Mouse (Mus musculus): ENCODE measurements around the gene 2810408A11Rik.
"Not testable (repeated sequence)": the region's sequence is repeated elsewhere in the genome, so short reads cannot be mapped to it uniquely, and the experiment has no call there.

2810408A11Rik gene

DNA sequence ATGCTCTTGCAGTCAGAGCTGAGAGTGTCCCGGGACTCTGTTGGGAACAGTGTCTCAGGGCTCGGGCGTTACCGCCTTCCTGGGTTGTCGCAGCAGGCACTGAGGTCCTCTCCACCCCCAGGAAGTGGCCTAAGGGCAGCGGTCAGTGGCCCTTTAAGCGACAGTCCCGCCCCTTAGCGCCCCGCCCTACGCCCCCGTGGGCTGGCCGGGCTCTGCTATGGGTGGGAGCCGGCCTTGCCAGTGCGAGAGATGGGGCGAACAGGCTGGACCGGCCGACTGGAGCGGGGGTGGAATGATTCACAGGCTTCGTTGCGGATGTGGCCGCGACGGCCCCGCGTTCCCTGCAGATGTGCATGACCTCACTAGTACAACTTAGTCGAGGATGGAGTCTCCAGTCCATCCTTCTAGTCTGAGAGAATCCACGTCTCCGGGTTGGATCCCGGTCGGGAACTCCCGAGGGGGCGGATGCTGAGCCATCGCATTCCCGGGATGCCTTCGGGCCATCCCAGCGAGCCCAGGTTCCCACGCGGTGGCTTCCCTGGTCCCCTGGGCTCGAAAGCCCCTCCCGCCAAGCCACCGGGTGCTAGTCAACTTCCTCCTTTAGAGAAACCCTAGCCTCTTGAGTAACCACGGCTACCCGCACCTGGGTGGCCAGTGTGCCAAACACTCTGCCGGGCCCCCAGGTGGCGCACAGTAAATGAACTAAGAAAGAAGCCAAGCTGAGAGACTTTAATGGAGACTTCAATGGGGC lies 19.8 kb downstream of the 2810408A11Rik start, which contains the start of gene Kctd11:
TSS of gene Kctd11 (minus strand) at position 554 of the 751 bp plus-strand sequence.
- in situ Hi-C loops (cut with MboI, MseI), result no loop called here

DNA sequence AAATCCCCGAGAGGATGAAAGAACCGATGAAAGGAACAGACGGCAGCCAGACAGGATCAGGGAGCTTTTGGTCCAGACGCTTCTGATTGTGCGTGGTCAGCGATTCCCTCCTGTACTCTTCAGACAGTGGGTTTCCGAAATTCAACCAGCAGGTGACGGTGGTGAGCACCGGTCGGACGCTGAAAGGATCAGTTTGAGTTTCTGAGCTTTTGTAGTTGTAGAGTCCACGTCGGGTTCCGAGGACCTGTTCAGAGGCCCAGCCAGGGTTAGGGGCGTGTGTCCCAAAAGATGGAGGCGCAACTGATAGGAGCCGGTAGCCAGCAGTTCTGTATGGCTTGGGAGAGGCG lies 20.3 kb downstream of the 2810408A11Rik start:
- in situ Hi-C loops (cut with MboI, MseI), result no loop called here

DNA sequence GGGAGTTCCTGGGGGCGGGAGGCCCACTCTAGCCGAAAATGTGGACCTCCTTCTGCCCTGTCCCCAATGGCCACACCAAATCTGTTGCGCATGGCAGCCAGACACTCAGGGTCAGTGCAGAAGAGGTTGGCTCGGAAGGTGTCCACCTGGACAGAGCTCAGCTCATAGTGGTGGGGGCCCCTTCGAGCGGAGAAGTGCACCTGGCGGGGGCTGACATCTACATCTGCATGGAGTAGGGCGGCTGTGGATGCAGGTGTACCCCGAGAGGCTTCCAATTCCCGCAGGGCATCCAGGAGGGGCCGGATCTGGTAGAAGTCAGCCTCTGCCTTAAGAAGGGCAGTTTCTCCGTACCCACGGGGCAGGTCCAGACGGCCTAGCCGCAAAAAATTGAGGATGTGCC lies 21.1 kb downstream of the 2810408A11Rik start:
- in situ Hi-C loops (cut with MboI, MseI), result loop anchor here (5.0 kb wide), 2 partner anchors 72 to 152 kb away; partner anchors contain the start of gene Tmem102

DNA sequence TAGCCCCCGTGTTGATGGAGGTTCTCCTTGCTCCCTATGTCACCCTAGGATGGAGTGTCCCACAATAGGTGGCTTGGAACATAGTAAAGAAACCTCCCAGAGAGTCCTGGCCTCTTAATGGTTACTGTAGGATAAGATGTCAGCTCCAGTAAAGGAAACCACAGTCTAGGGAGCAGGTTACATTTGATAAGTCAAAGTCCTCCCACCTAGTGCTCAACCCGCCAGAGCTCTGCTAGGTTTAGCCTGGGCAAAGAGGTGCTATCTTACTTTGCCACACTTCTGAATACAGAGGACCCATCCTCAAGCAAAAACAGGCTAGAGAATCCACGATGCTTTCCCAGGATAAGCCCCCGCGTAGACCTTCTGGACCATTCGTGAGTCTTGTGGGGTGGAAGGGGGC lies 21.8 kb downstream of the 2810408A11Rik start:
- in situ Hi-C loops (cut with MboI, MseI), result loop anchor here (5.0 kb wide), 2 partner anchors 72 to 152 kb away; partner anchors contain the start of gene Tmem102

DNA sequence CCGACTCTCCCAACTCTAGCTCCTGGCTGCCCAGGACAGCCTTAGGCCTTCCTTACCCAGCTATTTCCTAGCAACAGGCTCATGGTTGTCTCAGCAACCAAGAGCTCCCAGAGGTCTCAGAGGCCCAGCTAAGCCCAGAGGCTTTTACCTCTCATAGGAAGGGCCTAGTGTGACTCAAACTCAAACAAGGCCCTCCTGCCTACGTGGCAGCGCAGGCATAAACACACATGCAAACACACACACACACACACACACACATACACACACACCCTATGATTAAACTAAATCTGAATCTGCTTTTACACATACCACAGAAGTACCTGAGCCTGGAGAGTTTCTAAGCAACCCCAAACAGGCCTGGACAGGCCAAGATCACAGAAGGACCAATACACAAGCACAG lies 22.4 kb downstream of the 2810408A11Rik start:
- in situ Hi-C loops (cut with MboI, MseI), result loop anchor here (5.0 kb wide), 2 partner anchors 71 to 151 kb away; partner anchors contain the start of gene Tmem102

DNA sequence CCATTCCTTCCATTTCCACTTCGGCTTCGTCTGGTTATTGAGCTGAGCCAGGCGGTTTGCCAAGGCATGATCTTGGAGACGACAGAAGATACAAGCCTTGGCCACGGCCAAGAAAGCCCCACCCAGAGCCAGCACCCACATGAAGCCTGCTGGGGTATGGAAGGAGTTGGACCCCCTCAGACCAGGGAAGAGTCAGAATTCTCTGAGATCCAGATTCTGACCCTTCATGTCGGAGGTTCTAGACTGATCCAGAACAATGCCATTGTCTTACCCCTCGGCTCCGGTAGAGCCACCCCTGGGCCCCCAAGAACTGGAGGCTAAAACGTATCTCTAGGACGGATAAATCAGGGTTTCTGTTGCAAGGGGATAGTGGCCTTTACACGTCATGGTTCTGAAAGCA lies 22.9 kb downstream of the 2810408A11Rik start, which contains the start of gene Tmem95:
TSS of gene Tmem95 (minus strand) at position 141 of the 400 bp plus-strand sequence.
- in situ Hi-C loops (cut with MboI, MseI), result loop anchor here (5.0 kb wide), 2 partner anchors 71 to 151 kb away; partner anchors contain the start of gene Tmem102

DNA sequence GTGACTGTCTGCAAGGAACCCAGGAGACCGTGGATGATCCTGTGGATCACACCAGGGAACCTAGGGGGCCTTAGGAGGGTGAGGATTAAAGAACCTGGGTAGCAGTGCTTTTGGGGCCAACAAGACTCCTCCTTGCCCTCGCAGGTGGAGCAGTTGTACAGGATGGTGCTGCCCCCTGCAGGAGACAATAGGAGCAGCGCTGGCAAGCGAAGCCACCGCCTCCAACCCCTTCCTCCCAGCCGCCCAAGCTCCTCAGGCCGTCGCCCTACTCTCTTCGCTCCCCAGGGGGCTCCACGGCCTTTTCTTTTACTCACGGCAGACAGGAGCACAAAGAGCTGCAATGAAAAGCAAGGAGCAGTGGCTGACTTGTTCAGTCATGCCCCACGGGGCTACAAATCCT lies 23.9 kb downstream of the 2810408A11Rik start:
- in situ Hi-C loops (cut with MboI, MseI), result loop anchor here (5.0 kb wide), 2 partner anchors 70 to 150 kb away; partner anchors contain the start of gene Tmem102

DNA sequence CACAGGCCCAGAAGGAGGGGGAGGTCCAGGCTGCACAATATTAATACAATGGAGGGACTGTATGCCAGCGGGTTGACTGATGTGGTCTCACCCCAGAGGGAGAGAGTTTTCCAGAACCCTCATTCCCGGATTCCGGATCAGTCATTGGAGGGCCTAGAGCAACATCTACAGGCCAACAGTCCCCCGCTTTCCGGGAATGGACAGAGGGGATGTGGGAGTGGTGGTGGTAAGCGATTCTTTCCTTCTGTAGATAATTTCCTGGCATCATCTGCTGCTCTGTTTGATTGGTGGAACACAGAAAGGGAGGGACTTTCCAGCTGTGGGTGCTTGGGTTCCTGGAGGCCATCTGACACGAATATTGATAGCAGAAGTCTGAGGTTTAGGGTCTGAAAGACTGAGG lies 24.6 kb downstream of the 2810408A11Rik start:
- in situ Hi-C loops (cut with MboI, MseI), result loop anchor here (5.0 kb wide), 2 partner anchors 69 to 149 kb away; partner anchors contain the start of gene Tmem102

DNA sequence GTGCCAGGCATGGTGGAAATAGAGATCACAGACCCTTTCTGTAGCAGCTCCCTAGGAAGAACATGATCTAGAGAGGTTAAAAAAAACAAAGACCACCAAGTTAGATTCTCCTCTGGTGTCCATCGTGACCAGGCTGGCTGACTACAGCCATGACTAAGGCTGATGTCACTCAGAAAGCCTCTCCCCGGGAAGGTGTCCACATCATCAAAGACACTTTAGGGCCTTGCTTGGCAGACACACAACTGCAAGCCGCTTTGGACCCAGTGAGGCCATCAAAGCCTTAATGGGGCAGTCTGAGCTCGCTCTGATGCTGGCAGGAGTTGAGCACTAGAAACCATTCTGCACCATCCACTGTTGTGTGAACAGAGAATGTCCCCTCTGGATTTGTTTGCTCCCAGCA lies 28.3 kb downstream of the 2810408A11Rik start:
- in situ Hi-C loops (cut with MboI, MseI), result no loop called here

DNA sequence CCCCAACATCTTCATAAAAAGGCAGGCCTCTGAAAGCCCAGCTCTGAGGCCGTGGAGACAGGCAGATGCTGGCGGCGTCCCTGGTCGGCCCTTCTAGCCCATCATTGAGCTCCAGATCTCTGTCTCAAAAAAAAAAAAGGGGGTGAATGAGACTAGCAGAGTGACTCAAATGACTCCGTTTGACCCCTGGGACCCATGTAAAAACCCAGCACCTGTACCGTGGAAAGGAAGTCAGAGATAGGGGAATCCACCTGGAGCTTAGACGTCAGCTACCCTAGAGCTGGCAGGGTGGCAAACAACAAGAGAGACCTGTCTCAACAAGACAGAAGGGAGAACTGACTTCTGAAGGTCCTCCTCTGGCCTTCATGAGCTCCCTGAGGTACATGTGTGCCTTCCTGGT lies 29.0 kb downstream of the 2810408A11Rik start:
- in situ Hi-C loops (cut with MboI, MseI), result no loop called here

DNA sequence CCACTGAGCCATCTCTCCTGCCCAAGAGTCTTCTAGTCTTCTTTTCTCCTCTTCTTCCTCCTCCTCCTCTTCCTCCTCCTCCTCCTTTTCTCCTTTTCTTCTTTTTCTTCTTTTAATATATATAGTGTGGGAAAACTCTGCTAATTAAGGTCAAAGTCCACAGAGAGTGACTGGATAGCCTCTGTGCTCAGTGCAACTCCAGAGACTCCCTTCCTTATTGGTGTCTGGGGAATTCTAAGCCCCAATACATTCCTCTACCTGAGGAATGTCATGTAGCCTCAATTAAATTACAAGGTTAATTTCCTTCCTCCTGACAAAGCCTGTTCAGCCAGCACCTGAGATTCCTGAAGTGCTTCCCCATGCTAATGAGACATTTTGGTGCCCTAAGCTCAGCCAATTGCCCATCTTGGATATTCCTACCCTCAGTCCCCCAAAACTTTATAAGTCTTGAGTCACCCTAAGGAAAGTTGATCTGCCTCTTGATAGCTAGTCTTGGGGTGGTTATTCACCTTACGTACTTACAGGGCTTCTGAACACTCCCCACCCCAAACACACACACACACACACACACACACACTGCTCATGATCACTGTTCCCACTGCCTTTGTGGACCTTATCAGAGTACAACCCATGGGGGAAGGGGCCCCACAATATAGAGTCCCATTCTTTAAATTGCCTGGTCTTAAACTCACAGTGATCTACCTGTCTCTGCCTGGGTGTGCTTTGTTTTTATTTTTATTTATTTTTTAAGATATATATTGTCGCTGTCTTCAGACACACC lies 30.3 kb downstream of the 2810408A11Rik start:
- in situ Hi-C loops (cut with MboI, MseI), result no loop called here

DNA sequence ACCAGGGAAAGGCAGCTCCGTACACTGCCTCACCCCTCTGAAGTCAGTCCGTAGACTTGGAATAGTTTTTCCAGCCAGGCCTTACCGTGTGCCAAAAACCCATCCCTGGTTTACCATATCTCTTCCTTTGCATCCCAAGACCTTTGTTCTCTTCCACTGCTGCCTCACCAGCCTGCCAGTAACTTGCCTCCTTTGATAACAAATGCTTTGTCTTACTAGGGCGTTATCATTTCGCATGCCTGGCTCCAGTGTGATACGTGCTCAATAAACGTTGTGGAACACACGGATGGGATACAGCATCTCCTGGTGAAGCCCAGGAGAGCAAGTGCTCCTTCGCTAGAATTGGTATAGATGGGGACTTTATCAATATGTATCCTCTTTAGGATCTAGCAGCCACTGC lies 33.5 kb downstream of the 2810408A11Rik start:
- in situ Hi-C loops (cut with MboI, MseI), result no loop called here

DNA sequence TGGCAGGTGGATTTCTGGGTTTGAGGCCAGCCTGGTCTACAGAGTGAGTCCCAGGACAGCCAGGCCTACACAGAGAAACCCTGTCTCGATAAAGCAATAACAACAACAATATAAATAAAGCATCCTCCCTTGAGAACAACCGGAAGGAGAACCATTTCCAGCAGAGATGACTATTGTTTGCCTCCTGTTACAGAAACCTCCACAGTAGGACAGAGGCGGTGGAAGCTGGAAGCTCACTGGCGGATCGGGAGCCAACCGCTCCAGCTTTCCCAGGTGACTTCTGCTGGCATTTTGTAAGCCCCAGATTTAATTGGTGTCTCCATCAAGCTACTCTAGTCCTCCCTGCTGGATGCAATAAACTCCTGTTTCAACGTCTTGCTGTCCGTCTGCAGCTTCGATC lies 35.2 kb downstream of the 2810408A11Rik start:
- in situ Hi-C loops (cut with MboI, MseI), result no loop called here

DNA sequence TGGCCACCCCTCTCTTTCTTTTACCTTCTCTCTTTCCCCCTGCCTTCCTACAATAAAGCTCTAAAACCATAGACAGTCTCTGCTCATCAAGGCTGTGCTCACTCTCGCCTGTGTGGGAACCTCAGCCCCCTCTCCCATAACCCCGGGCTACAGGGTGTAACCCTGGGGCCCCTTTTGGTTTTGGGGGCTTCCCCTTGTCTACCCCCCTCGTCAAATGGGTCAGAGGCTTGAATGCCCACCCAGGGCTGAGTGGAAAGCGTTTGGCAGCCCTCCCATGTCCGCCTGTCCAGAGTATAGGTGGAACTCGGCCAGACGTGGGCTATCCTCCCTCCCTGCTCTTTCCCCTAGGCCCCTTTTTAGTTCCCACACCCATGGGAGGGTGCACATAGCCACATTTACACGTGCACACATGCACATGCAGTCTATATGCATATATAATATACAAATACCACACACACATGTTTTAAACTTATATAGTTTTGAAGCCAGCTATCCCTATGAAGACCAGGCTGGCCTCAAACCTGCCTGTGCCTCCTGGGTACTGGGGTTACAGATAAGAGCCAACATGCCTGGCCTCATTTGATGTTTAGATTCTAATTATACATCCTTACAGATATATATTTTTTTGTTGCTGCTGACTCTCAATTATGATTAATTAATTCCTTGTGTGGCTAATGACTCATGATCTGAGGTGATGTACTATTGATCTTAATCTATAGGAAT lies 36.5 kb downstream of the 2810408A11Rik start:
- in situ Hi-C loops (cut with MboI, MseI), result no loop called here

DNA sequence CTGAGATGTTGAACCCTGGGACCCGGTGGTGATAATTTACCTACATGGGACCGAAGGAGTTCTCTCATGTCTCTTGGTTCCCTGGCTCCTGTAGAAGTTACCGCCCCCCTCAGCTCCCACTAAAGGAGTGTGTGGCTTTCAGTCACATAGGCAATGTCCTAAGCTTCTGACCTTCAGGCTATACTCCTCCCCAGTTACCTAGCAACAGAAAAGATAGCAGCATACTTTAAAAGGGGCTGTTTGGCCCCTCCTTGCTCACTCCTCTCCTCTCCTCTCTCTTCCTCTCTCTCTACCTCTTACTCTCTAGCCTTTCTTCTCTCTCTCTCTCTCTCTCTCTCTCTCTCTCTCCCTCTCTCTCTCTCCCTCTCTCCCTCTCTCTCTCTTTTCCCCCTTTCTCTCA lies 37.1 kb downstream of the 2810408A11Rik start:
- in situ Hi-C loops (cut with MboI, MseI), result not testable (repeated sequence)

DNA sequence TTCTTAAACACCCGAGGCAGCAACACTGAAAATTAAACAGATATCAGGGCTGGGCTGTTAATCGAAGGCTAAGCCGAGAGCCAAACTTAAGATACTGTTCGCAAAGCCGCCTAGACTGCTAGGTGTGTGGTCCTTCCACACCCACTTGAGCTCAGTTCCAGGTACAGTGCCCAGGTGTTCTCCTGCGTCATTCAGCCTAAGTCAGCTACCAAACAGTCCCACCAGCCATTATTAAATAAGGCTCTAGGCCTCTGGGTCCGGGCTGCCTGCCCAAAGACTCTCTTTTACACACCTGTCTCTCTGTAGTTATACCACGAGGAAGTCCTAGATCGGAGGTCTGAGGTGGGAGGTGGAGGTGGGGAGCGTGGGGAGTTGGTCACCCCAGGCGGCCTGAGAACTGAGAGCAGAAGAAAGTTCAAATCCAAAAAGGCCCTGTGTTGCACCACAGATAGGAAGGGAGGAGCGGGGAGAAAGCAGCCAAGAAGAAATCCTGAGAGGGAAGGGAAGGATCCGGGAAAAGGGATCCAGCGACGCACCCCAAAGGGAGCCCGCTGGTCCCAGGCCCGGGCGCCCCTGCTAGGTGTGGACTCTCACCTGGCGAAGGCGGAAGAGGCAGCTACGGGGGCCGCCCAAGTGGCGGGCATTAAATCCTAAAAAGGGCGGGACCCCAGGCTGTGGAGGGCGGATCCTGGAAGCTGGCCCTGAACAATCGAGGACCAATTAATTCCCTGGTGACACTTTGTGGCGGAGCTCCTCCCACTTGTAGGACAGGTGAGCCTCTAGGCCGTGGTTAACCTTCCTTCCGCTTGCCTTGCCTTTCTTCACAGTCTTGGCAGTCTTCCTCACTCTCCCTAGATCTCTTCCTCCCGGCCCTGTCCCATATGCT lies 42.4 kb downstream of the 2810408A11Rik start, which contains the start of gene Tnk1:
TSS of gene Tnk1 (minus strand) at position 618 of the 886 bp plus-strand sequence.
- in situ Hi-C loops (cut with MboI, MseI), result no loop called here

DNA sequence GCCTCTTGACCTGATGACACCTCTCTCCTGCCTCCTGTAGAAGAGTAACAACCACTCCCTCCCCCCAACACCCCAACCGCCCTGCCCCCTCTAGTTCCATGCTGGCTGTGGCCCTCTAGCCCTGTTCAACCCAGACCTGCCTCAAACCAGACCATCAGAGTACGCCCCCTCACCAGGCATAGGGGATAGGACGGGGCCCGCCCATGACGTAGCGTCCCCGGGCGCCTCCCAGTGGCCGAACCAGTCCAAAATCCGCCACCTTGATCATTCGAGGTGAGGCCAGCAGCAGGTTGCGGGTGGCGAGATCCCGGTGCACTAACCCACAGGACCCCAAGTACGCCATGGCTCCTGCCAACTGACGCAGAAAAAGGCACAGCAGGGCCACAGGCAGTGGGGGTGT lies 45.4 kb downstream of the 2810408A11Rik start:
- in situ Hi-C loops (cut with MboI, MseI), result no loop called here

DNA sequence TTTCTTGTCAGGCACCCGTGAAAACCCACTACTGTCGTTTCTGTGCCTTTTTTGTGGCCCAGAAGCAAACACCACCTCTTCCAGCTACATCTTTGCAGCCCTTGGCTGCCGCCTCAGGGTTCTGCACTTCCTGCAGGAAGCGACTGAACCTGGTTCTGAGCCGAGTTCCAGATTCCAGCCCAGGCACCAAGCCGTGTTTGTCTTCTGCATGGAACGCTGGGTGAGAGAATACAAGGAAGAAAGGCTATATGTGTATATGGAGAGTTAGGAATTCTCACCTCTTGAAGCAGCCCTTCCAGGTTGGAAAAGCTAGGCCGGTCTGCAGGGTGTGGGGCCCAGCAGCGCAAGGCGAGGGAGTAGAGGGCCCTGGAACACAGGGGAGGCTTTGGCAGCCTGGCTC lies 46.1 kb downstream of the 2810408A11Rik start:
- in situ Hi-C loops (cut with MboI, MseI), result no loop called here

DNA sequence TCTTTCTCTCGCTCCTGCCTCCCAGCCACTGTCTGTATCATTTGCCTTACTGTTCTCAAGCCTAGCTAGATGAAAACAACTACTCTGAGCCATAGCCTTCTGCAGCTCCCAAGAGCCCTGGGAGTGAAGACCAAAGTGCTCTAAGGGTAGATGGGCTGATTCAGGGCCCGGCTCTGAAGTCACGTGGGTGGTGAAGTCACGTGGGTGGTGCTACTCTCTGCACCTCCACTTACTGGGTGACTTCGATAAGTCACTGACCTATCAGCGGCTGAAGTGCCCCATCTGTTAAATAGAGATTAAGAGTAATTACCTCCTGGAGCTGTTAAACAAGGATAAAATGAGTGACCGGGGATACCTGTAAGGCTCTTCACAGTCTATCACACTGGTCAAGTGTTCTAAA lies 46.8 kb downstream of the 2810408A11Rik start:
- in situ Hi-C loops (cut with MboI, MseI), result no loop called here

DNA sequence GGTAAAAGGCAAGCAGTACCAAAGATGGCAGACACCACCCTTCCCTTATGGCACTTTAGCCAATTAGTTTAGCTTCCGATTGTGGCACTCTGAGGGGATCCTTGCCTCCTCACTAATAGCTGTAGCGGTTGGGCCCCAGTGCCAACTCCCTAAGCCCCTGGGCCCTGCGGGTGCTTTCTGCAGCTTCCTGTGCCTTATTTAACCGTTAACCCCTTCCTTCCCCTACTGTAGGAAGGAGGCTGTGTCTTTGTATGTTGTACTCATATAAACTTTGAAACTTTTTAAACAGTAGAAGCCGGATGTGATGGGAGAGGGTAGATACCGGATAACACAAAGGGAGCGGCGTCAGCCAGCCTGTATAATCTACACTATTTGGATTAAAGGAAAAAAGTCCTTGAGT lies 50.0 kb downstream of the 2810408A11Rik start:
- in situ Hi-C loops (cut with MboI, MseI), result no loop called here

DNA sequence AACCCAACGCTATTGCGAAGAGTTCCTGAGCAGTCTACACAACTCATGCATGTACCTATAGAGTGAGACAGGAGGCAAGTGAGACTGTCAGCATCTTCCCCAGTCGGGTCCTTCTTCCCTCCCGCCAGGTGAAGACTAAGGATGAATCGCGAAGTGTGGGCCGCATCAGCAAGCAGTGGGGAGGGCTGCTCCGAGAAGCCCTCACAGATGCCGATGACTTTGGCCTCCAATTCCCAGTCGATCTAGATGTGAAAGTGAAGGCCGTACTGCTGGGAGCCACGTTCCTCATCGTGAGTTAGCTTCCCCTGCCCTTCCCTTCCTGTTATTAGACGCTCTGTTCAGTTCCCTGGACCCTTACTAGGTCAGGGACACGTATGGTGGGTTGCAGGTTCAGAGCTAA lies 50.9 kb downstream of the 2810408A11Rik start:
- in situ Hi-C loops (cut with MboI, MseI), result no loop called here

Measured in T-helper 1 cell (primary cell).